Mouse (Mus musculus) ES-Bruce4 (cell line): Measurements from ENCODE around the gene Tmem108.

Source experiments
- CTCF ChIP-seq: IDR thresholded peaks from one replicate; pipeline ENCODE4 v1.8.1; 2011; ENCODE audit warnings: low read depth, low read length
- POLR2A ChIP-seq: IDR thresholded peaks from one replicate; pipeline ENCODE4 v1.8.1; 2011; ENCODE audit warnings: low read length; ENCODE audit not compliant: insufficient read depth

GRCm38 (mm10) chr9:103789029-103789428, 27.4 kb upstream of the Tmem108 start:
- TF ChIP-seq POLR2A (no peak), CTCF (no peak)
